Mouse (Mus musculus): ENCODE data around the gene Tph1.

GRCm38 (mm10) chr7:46719526-46719925, 47.2 kb upstream of the Tph1 start:
- TF ChIP-seq POLR2A (IDR thresholded peaks at IDR 0.05; ENCODE audit: extremely low read depth, insufficient read depth, low read length) = no peak
- no peak for TF ChIP-seq CTCF (IDR thresholded peaks at IDR 0.05; ENCODE audit: low read depth, low read length)
